Mouse (Mus musculus) left cerebral cortex, adult 2 months (tissue): Measurements from ENCODE around the gene Gtf2i. TPM values are rescaled to one million over a fixed set of nuclear protein-coding genes. Genes with fewer than 3 reads are reported as not detected.
"Not testable (repeated sequence)": the region's sequence is repeated elsewhere in the genome, so short reads cannot be mapped to it uniquely, and the experiment has no call there.

Experiments
- DNase-seq, 2 experiments: peaks; one replicate each; pipeline ENCODE4 v3.0.0; 2021 to 2022; ENCODE audit warnings: low spot score in 2 of 2, mixed read lengths in 1 of 2; ENCODE audit errors: extremely low spot score in 1 of 2
- H3K27ac ChIP-seq: fragments of 200-600 bp; 2 replicates; pipeline ENCODE4 v1.8.1; 2022
- H3K4me3 ChIP-seq: fragments of 200-600 bp; 2 replicates; pipeline ENCODE4 v1.8.1; 2022
- CTCF ChIP-seq: fragments of 200-600 bp; IDR thresholded peaks from 2 replicates; pipeline ENCODE4 v1.8.1; 2022; ENCODE audit warnings: antibody characterized with exemption, mild to moderate bottlenecking, moderate library complexity
- intact Hi-C: fragments of 180-260 bp; cut with DNase I; formaldehyde crosslinking; loops from one replicate; pipeline ENCODE4 v1.15.1; 2025
- long read RNA-seq, 2 experiments: library from polyadenylated mRNA; stranded (forward); transcript quantifications; one replicate each; pipeline ENCODE4 v2.0.0; 2021; ENCODE audit warnings: borderline mapping rate in 2 of 2
- total RNA-seq, 2 experiments: library from RNA; stranded (reverse); gene quantifications; 2 replicates each; pipeline ENCODE4 v1.2.3; 2021

Gene Gtf2i
- 100 to 1,000 TPM; 219 to 221 TPM for total RNA-seq
- long read RNA-seq, experiment 1, full-length matches to known transcripts: 114 of 313 reads
- long read RNA-seq, experiment 1, partial matches to known transcripts: 65 of 313 reads
- long read RNA-seq, experiment 1, other reads (novel, unspliced or antisense): 134 of 313 reads
- long read RNA-seq, experiment 2, full-length matches to known transcripts: 77 of 238 reads
- long read RNA-seq, experiment 2, partial matches to known transcripts: 45 of 238 reads
- long read RNA-seq, experiment 2, other reads (novel, unspliced or antisense): 116 of 238 reads

GRCm38 (mm10) chr5:134314688-134315622 is at the start of gene Gtf2i:
Gtf2i (minus strand) TSS chr5:134314760.
- peak within 1 kb of the TSS; percentile 100 for H3K27ac ChIP-seq
- no peak for TF ChIP-seq CTCF
- peak within 1 kb of the TSS; percentile 90 for H3K4me3 ChIP-seq
- DNase-seq: peak; percentile 95
- intact Hi-C loops: no loop called here

- Histone ChIP-seq H3K4me3 (no peak overlapping the region), H3K27ac (no peak overlapping the region)
- TF ChIP-seq CTCF: no peak
- no peak for DNase-seq
- intact Hi-C loops: no loop called here
These were observed 44.5 kb upstream of the Gtf2i start for GRCm38 (mm10) chr5:134359101-134359500.

DNA sequence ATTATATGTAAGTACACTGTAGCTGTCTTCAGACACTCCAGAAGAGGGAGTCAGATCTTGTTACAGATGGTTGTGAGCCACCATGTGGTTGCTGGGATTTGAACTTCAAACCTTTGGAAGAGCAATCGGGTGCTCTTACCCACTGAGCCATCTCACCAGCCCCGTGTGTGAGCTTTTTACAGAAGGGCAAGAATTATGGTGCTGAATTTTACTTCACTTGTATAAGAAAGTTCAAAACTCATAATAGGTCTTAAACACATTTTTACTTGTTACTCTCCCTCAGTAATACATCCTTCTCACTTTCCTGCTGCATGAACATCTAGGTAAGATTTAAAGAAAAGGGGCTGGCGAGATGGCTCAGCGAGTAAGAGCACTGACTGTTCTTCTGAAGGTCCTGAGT is 40.8 kb upstream of the Gtf2i start:
- H3K4me3 ChIP-seq, intact Hi-C loops, H3K27ac ChIP-seq, DNase-seq: not testable (repeated sequence)

- DNase-seq: no peak
- TF ChIP-seq CTCF: no peak
- intact Hi-C loops: no loop called here
- H3K4me3 ChIP-seq: no peak overlapping the region
- peak overlapping the region; percentile 75 for H3K27ac ChIP-seq
These were observed 38.6 kb upstream of the Gtf2i start for GRCm38 (mm10) chr5:134353117-134353516.

DNA sequence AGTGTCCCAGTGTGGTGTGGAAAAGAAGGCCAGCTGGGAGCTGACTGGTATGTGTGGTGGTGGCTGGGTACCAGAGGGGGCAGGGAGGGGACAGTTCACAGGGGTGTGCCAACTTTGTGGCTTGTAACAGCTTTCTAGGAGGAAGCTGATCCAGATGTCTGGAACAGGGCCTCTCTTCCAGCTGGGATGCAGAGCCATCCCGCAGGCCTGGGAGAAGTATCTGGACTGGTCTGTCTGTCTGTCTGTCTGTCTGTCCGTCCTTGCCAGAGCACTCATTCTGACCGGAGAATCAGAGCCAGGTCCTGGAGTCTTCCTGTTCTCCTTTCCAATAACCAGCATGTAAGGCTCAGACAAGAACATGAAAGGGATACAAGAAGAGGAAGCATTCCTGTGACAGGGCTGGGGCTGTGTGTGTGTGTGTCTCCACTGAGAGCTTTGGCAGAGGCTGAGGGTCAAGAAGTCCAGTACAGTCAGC is 38.0 kb upstream of the Gtf2i start:
- DNase-seq: no peak
- Histone ChIP-seq H3K27ac (peak overlapping the region; percentile 75), H3K4me3 (no peak overlapping the region)
- no peak for TF ChIP-seq CTCF
- intact Hi-C loops: no loop called here

DNA sequence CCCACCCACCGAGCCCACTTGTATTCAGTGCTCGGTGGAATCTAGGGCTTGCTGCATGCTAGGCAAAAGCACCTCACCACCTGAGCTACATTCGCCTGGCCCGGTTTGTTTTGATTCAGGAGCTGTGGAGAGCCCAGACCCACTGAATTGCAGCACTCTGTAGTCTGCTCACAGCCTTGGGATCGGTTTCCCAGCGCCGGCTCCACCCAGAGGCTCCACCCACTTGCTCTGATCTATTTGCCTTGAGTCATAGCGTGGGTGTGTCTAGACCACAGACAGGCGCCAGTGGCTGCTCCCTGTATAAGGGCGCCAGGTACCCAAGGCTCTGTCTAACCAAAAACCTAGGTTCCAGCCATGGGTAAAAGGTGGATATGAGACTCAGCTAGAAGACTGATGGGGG is 36.1 kb upstream of the Gtf2i start:
- Histone ChIP-seq H3K27ac (peak overlapping the region; percentile 63; the same call in 1 of the 2 replicates), H3K4me3 (no peak overlapping the region)
- TF ChIP-seq CTCF: no peak
- DNase-seq: peak; percentile 45 to 57
- intact Hi-C loops: no loop called here

GRCm38 (mm10) chr5:134347066-134347465 is 32.5 kb upstream of the Gtf2i start:
- DNase-seq: no peak
- TF ChIP-seq CTCF: peak; percentile 63
- no peak overlapping the region for H3K4me3 ChIP-seq
- H3K27ac ChIP-seq: no peak overlapping the region
- intact Hi-C loops: no loop called here

DNA sequence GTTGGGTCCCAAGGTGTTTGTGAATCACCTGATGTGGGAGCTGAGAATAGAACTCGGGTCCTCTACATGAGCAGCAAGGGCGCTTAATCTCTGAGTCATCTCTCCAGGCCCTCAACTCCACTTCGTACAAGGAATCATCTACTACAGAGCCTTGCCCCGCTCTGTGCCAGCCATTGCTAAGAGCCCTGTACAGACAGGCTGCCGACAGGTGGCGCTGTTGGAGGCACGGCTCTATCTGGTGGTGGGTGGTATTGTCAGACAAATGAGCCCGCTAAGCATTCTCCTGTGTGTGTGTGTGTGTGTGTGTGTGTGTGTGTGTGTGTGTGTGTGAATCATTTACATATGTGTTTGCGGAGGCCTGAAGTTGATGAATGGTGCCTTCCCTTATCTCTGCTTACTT is 30.9 kb upstream of the Gtf2i start:
- intact Hi-C loops: no loop called here
- Histone ChIP-seq H3K4me3 (no peak overlapping the region), H3K27ac (no peak overlapping the region)
- no peak for DNase-seq
- TF ChIP-seq CTCF: peak; percentile 34

DNA sequence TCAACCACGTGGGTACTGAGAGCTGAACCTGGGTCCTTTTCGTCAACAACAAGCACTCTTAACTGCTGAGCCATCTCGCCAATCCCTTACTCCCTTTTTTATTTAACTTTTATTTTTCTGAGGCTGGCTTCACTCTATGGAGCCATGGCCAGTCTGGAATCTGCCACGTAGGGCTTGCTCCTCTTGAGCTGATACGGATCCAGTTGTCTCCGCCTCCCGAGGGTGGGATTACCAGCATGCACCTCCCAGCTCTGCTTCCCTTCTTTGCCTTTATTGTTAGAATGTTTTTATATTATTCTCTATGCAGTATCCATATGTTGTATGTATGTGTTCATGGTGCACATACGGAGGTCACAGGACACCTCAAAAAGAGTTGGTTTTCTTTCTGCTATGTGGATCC is 29.5 kb upstream of the Gtf2i start:
- intact Hi-C loops: no loop called here
- no peak for TF ChIP-seq CTCF
- no peak for DNase-seq
- no peak overlapping the region for H3K27ac ChIP-seq
- no peak overlapping the region for H3K4me3 ChIP-seq

DNA sequence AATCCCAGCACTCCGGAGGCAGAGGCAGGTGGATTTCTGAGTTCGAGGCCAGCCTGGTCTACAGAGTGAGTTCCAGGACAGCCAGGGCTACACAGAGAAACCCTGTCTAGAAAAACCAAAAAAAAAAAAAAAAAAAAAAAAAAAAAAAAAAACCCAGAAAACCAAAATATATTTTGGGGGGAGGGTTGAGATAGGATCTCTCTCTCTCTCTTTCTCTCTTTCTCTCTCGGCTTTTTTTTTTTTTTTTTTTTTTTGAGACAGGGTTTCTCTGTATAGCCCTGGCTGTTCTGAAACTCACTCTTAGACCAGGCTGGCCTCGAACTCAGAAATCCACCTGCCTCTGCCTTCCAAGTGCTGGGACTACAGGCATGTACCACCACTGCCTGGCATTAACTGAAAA is 29.0 kb upstream of the Gtf2i start:
- intact Hi-C loops, H3K4me3 ChIP-seq, DNase-seq, H3K27ac ChIP-seq: not testable (repeated sequence)

- no peak; the same call in 1 of the 2 replicates for TF ChIP-seq CTCF
- DNase-seq: no peak
- no peak overlapping the region for H3K4me3 ChIP-seq
- no peak overlapping the region for H3K27ac ChIP-seq
- intact Hi-C loops: no loop called here
These were observed 28.1 kb upstream of the Gtf2i start for GRCm38 (mm10) chr5:134342503-134343205.

DNA sequence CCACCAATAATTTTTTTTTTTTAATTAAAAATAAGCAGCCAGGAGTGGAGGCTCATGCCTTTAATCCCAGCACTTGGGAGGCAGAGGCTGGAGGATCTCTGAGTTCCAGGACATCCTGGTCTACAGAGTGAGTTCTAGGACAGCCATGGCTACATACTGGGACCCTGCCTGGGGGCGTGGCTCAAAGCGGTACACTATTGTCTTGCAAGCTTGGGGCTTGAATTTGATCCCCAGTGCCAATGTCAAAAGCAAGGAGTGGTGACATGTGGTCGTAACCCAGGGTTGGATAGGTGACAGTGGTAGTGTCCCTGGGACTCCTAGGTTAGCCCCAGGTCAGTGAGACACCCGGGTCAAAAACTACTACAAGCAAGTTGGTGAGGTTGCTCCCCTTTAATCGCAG is 27.2 kb upstream of the Gtf2i start:
- intact Hi-C loops: loop anchor here (1.0 kb wide), 1 partner anchor 161 kb away; no protein-coding TSS in a partner anchor
- DNase-seq: no peak
- TF ChIP-seq CTCF: no peak
- H3K4me3 ChIP-seq: no peak overlapping the region
- no peak overlapping the region for H3K27ac ChIP-seq
